Mouse (Mus musculus) layer of hippocampus, adult 11-12 months (tissue): ENCODE measurements around the gene Olfr1364.
A peak's percentile ranks its signal among the peaks of the same experiment; 100 is the strongest.

Experiments used
- DNase-seq: peaks from one replicate; pipeline ENCODE4 v3.0.0; 2022; ENCODE audit warnings: low spot score

Gene Olfr1364

DNA sequence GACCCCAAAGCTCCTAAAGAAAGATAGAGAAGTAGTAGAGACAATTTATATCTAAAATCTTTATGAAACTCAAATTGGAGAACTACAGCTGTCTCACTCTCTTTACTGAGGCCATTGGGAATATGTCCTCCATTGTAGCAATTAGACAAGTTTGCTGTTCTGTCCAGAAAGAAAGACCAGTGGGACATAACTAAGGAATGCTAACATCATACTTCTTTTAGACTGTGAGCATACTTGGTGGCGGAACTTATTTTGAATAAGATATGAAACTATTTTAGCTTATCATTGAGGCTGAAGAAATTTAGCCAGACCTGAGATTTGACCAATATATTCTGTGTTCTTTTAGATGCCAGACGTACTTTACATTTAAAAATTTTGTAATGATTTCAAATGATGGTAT is at the start of gene Olfr1364:
Gene Olfr1364, minus strand, starts transcription at position 101 of the 400 bp plus-strand sequence.
- DNase-seq: no peak

GRCm38 (mm10) chr13:21613922-21614321 is 32.4 kb upstream of the Olfr1364 start, which contains the start of gene Olfr1362:
Gene Olfr1362, minus strand, starts transcription at chr13:21614022.
- DNase-seq: no peak

DNA sequence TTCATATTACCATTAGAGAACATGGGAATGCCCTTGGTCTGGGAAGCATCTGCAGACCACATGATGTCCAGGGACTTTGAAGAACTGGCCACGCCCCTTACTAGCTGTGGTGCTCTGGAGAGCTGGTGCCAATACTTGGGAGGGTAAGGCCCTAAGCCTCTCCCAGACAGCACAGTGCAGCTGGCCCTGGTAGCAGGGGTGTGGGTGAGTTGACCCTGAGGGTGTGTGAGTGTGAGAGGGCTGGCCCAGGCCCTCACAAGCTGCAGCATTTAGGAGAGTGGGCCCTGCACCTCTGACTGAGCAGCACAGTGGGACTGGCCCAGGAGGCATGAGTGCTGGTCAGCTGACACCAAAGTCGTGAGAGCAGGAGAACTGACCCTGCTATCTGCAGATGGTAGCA is 10.1 kb upstream of the Olfr1364 start:
- DNase-seq: no peak

GRCm38 (mm10) chr13:21559793-21560192 is 21.8 kb downstream of the Olfr1364 start, which contains the start of gene Olfr1535:
Gene Olfr1535, minus strand, starts transcription at chr13:21559893.
- DNase-seq: no peak

DNA sequence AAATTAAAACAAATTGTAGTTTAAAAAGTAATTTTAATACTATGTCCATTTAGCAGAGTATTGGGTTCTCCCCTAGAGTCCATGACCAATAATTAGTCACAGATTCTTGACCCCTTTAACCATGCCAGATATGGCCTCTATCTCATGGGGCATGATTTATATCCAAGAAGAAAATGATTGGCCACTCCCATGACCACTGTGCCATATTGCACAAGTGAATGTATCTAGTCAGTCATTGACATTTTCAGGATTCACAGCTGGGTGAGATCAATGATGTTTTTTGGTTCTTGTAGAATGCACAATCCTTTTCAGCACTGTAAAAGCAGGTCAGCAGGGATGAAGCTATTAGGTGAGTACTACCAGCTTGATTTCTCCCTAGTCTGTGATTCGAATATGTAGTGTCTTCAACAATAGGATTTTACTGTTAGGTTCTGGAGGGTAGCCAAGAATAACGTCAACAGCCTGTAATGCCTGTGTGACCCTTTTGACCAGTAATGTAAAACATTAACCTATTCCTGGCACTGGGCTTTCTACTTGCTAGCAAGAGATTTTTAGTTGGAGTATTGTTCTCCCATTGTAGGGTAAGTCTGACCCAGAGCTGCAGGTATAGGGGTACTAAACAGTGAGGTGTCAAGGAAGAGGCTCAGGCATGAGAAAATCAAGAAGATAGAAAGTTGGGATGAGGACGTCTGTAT is 31.0 kb downstream of the Olfr1364 start:
- no peak for DNase-seq

- DNase-seq: no peak
Observed at GRCm38 (mm10) chr13:21549487-21549886, 32.1 kb downstream of the Olfr1364 start.

GRCm38 (mm10) chr13:21542708-21543107 is 38.9 kb downstream of the Olfr1364 start, which contains the start of gene Olfr1366:
Gene Olfr1366, minus strand, starts transcription at chr13:21542808.
- DNase-seq: no peak

GRCm38 (mm10) chr13:21530781-21531201 is 50.8 kb downstream of the Olfr1364 start, which contains the start of gene Zkscan8:
Gene Zkscan8, minus strand, starts transcription at chr13:21531120.
- peak; percentile 84 for DNase-seq

GRCm38 (mm10) chr13:21530136-21530535 is 51.4 kb downstream of the Olfr1364 start:
- no peak for DNase-seq
